Mouse (Mus musculus): Measurements from ENCODE around the gene Dchs2.
"Not testable (repeated sequence)": the region's sequence is repeated elsewhere in the genome, so short reads cannot be mapped to it uniquely, and the experiment has no call there.

Gene Dchs2

GRCm38 (mm10) chr3:83127726-83128448 is at the start of gene Dchs2:
Gene Dchs2, plus strand, starts transcription at chr3:83127948.
- in situ Hi-C loops (cut with MseI, MboI), result no loop called here

- in situ Hi-C loops (cut with MseI, MboI), result no loop called here
These were observed 47.1 kb upstream of the Dchs2 start for GRCm38 (mm10) chr3:83080567-83081055.

GRCm38 (mm10) chr3:83097586-83097985 is 30.2 kb upstream of the Dchs2 start:
- in situ Hi-C loops (cut with MseI, MboI), result no loop called here

DNA sequence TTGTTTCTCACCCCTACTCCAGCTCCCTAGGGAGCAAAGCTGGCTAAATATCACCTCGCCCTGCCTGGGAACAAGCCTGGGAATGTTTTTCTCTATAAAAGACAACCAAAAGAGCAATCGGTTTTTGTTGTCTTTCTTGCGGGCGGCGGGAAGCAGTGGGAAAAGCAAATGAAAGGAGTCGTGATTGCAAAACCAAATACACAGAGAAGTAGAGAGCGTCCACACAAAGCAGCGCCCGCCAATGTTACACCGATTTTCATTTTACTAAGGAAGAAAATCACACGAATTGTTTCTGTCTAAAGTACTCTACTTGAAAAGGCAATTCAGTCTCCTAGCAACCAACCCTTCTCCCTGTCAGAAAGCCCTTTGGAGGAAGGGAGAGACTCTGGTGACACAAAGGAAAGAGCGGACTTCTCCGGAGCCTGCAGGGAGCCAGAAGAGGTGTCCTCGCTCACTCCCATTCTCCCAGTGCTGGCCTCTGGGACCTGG is 29.2 kb upstream of the Dchs2 start:
- in situ Hi-C loops (cut with MseI, MboI), result no loop called here

DNA sequence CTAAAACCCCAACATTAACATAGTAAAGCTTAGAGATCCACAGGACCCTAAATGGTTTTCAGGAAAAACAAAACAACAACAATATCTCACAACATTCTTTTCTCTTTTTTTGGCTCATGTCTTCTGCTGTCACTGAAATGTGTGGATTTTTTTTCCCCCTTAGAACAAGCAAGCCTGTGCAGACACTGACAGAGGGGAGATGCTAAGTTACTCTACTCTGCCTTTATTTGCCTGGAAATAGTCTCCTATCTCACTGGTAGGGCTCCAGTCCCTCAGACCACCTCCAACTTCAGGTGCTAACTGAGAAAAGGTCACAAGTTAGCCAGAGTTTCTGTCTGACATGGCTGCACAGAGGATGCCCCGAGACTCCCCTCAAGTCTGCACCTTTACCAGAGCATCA is 28.6 kb upstream of the Dchs2 start:
- in situ Hi-C loops (cut with MseI, MboI), result no loop called here

GRCm38 (mm10) chr3:83099651-83100050 is 28.1 kb upstream of the Dchs2 start:
- in situ Hi-C loops (cut with MseI, MboI), result loop anchor here in 1 of 2 experiments (10.0 kb wide), 1 partner anchor 175 kb away; no protein-coding TSS in a partner anchor

GRCm38 (mm10) chr3:83102286-83102685 is 25.5 kb upstream of the Dchs2 start:
- in situ Hi-C loops (cut with MseI, MboI), result loop anchor here in 1 of 2 experiments (10.0 kb wide), 1 partner anchor 173 kb away; no protein-coding TSS in a partner anchor

- in situ Hi-C loops (cut with MseI, MboI), result no loop called here
These were observed 17.6 kb upstream of the Dchs2 start for GRCm38 (mm10) chr3:83110163-83110562.

DNA sequence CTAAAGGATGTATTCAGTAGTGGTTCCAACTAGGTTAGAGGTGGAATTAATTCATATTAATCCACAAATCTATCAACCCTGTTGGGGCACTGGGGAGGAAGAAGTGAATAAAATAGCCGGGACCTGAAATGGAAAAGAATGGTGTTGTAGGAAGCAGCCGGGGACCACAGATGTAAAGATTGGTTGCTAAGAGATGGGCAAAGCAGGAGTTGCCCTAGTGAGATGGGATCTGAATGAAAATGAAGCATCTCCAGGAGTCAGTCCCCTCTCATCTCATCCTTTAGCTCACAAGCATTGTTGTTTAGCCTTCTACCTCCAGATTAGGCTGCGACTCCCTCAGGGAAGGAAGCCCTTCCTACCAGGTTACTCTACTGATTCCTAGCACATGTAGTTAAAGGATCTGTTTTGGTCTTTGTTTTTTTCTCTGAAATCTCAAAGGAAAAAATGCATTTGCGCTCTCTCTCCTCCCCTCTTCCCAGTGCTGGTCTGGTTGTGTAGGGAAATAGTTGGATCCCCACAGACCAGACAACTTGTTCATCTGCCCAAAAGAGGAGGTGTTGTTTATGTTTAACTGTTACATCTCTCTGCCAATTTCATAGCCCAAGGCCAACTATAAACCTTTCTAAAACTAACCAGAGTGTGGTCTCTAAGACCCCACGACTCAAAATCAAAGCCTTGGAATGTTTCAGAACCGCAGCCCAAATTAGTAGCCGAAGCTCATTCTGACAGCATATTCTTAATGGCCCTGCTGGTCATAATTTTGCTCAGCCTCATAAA is 16.1 kb upstream of the Dchs2 start:
- in situ Hi-C loops (cut with MseI, MboI), result no loop called here

- in situ Hi-C loops (cut with MseI, MboI), result no loop called here
These were observed 14.9 kb upstream of the Dchs2 start for GRCm38 (mm10) chr3:83112869-83113268.

- in situ Hi-C loops (cut with MseI, MboI), result no loop called here
These were observed 12.8 kb upstream of the Dchs2 start for GRCm38 (mm10) chr3:83114946-83115345.

GRCm38 (mm10) chr3:83117592-83117991 is 10.2 kb upstream of the Dchs2 start:
- in situ Hi-C loops (cut with MseI, MboI), result no loop called here

GRCm38 (mm10) chr3:83123945-83124344 is 3.8 kb upstream of the Dchs2 start:
- in situ Hi-C loops (cut with MseI, MboI), result not testable (repeated sequence)

GRCm38 (mm10) chr3:83127088-83127725 is 541 bp upstream of the Dchs2 start:
- in situ Hi-C loops (cut with MseI, MboI), result no loop called here

- in situ Hi-C loops (cut with MseI, MboI), result no loop called here
These were observed 738 bp downstream of the Dchs2 start for GRCm38 (mm10) chr3:83128449-83128922.

GRCm38 (mm10) chr3:83129151-83129550 is 1.4 kb downstream of the Dchs2 start:
- in situ Hi-C loops (cut with MseI, MboI), result no loop called here

DNA sequence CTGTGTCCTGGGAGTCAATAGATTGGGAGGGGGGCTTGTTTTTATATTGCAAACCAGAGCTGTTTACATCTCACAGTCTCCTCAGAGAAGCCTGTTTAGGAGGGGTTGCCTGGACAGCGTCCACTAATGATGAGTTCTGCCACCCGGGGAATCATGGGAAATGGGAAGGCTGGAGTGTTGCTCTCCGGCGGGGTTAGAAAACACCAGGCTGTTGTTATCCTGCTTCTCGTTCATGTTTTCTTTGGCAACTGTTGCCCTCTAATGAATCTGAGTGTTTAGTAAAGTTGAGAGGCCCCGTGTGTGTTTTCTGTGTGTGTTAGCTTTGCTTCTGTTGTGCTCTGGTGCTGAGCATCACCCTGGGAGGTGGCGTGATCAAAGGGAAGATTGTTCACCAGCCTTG is 8.7 kb downstream of the Dchs2 start:
- in situ Hi-C loops (cut with MseI, MboI), result no loop called here

- in situ Hi-C loops (cut with MseI, MboI), result no loop called here
These were observed 11.1 kb downstream of the Dchs2 start for GRCm38 (mm10) chr3:83138820-83139219.

DNA sequence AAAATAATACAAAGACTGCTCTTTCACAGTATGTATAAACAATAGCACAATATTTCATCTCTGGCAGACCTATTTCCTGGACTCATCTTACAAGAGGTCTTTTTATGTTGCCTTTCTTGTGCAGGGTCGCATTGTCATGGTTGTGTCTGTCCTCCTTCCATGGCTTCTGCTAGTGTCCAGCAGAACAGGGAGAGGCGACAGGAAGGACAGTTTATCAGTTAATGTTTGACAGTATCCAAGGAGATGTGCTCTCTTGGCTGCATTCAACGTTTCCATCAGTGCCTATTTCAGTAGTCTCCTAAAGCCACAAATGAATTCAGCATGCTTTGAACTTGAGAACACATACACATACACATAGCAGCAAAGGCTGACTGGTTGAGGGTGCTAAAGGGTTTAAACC is 17.9 kb downstream of the Dchs2 start:
- in situ Hi-C loops (cut with MseI, MboI), result no loop called here

- in situ Hi-C loops (cut with MseI, MboI), result no loop called here
These were observed 19.7 kb downstream of the Dchs2 start for GRCm38 (mm10) chr3:83147273-83148054.

- in situ Hi-C loops (cut with MseI, MboI), result no loop called here
These were observed 20.3 kb downstream of the Dchs2 start for GRCm38 (mm10) chr3:83148055-83148447.

Measured in mouse trophoblast stem cell (cell line).